In the genomic region with DNA sequence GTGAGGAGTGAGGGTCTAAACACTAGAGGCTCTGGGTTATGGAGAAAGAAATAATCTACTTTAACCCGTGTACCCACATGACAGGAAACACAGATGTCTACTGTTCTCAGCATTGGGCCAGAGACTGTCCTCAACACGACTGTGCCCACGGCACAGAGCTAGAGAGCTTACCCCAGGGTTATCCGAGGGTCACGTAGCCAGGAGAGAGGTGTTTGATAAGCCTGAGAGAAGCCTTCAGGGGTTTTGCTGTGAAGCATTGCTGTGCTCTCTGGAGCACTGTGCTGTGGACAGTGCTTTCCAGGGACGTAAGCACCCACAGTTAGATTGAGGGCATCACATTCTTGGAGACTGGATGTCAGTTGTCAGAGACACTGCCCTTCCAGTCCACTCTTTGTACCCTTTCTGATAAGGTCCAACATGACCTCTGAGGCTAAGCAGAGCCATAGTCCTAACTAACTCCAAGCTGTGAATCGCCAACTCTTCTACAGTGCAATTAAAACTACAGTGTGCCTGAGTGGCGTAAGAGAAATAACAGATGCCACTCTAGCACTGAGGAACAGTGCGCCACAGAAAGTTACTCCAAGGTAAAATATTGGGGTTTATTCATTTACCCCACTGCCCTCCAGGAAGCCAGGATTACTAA, we compare ENCODE assay signal across 23 mouse cellular contexts.
DNase-seq lines count a peak whose midpoint lies in the region; ATAC-seq and TF ChIP-seq lines count a peak whose summit lies in the region.
"Had no signal": no experiment of that assay in that cellular context is flagged by ENCODE, and none has a peak within 500 bp of the region (broad histone marks: within the 10 kb centered on the region; RNA-seq: fewer than 3 reads in every experiment).

No protein-coding gene starts in this region.

- WGBS in heart, embryonic 12.5 days = 24% methylated on average over 9 of the region's 9 CpGs
- WGBS in heart, embryonic 15.5 days = 41% methylated on average over 9 of the region's 9 CpGs

- H3K9ac ChIP-seq in heart, embryonic 12.5 days = no peak overlapping the region
- no peak overlapping the region for H3K9ac ChIP-seq in heart, embryonic 15.5 days
- H3K9ac ChIP-seq: embryonic facial prominence, embryonic 13.5 days; forebrain, embryonic 12.5 days; forebrain, embryonic 15.5 days; hindbrain, embryonic 14.5 days had no signal

- H3K27me3 ChIP-seq in heart, embryonic 12.5 days (replicated peaks) = no peaks in the 10 kb centered on the region
- no peaks in the 10 kb centered on the region for H3K27me3 ChIP-seq in heart, embryonic 15.5 days
- H3K27me3 ChIP-seq: embryonic facial prominence, embryonic 13.5 days; forebrain, embryonic 12.5 days; forebrain, embryonic 15.5 days had no signal

- H3K36me3 ChIP-seq in heart, embryonic 12.5 days = peaks cover 39% of the 10 kb centered on the region
- H3K36me3 ChIP-seq in heart, embryonic 15.5 days = no peaks in the 10 kb centered on the region

- H3K4me2 ChIP-seq in heart, embryonic 12.5 days = 0 out of 2 replicates have a peak overlapping the region, but pooled peaks have one; percentile 12
- H3K4me2 ChIP-seq in heart, embryonic 15.5 days = no peak overlapping the region
- H3K4me2 ChIP-seq: embryonic facial prominence, embryonic 13.5 days; forebrain, embryonic 12.5 days; forebrain, embryonic 15.5 days; hindbrain, embryonic 14.5 days had no signal

- peaks cover 24% of the 10 kb centered on the region for H3K4me1 ChIP-seq in heart, embryonic 12.5 days (replicated peaks)
- H3K4me1 ChIP-seq in heart, embryonic 15.5 days (replicated peaks) = peaks cover 12% of the 10 kb centered on the region
- H3K4me1 ChIP-seq: embryonic facial prominence, embryonic 10.5 days; embryonic facial prominence, embryonic 13.5 days; forebrain, embryonic 15.5 days had no signal

- TF ChIP-seq CTCF in left cerebral cortex, adult 2 months (IDR thresholded peaks at IDR 0.05) = no peak

- H3K4me3 ChIP-seq in heart, embryonic 12.5 days = no peak overlapping the region
- no peak overlapping the region for H3K4me3 ChIP-seq in heart, embryonic 15.5 days
- H3K4me3 ChIP-seq in left cerebral cortex, adult 2 months = no peak overlapping the region
- H3K4me3 ChIP-seq: embryonic facial prominence, embryonic 10.5 days; embryonic facial prominence, embryonic 13.5 days; erythroblast, embryonic 14.5 days; forebrain, embryonic 12.5 days; forebrain, embryonic 15.5 days had no signal

- H3K9me3 ChIP-seq in heart, embryonic 12.5 days (replicated peaks) = no peaks in the 10 kb centered on the region
- H3K9me3 ChIP-seq in heart, embryonic 15.5 days (replicated peaks) = no peaks in the 10 kb centered on the region
- H3K9me3 ChIP-seq: embryonic facial prominence, embryonic 10.5 days; embryonic facial prominence, embryonic 13.5 days; forebrain, embryonic 12.5 days; forebrain, embryonic 15.5 days had no signal

- H3K27ac ChIP-seq in heart, embryonic 12.5 days (ENCODE audit: poor library complexity, severe bottlenecking) = peak overlapping the region; percentile 74
- H3K27ac ChIP-seq in heart, embryonic 15.5 days = peak overlapping the region; percentile 27; the same call in 1 of the 2 replicates
- peak overlapping the region; percentile 71 for H3K27ac ChIP-seq in left cerebral cortex, adult 2 months
- H3K27ac ChIP-seq: embryonic facial prominence, embryonic 10.5 days; embryonic facial prominence, embryonic 13.5 days; forebrain, embryonic 12.5 days; forebrain, embryonic 15.5 days; hindbrain, embryonic 14.5 days; hindbrain, postnatal 0 days had no signal

- no peak for DNase-seq in heart, adult 11 months
- no peak for DNase-seq in heart, postnatal 4 days
- no peak for DNase-seq in left cerebral cortex, adult 2 months (ENCODE audit: extremely low spot score in 1 of 2, low spot score in 2 of 2)
- DNase-seq in left cerebral cortex, postnatal 14 days (ENCODE audit: low spot score in 2 of 2) = no peak
- DNase-seq: adrenal gland, adult 2 months; cerebellum, adult 11 months; cerebellum, adult 2 months; cerebellum, adult 9-11 months; cerebellum, postnatal 25 days; embryo, embryonic 11 days; gastrocnemius, postnatal 25 days; kidney, adult 2 months had no signal

- intact Hi-C loops in left cerebral cortex, adult 2 months (cut with DNase I) = loop anchor here (5.0 kb wide), 1 partner anchor 32 kb away; no protein-coding TSS in a partner anchor
- intact Hi-C loops in left cerebral cortex, postnatal 14 days (cut with DNase I) = no loop called here

- peak; percentile 49 for ATAC-seq in heart, embryonic 12.5 days (ENCODE audit: insufficient number of reproducible peaks, low FRiP score)
- peak; percentile 58 for ATAC-seq in heart, embryonic 15.5 days (replicated peaks; ENCODE audit: insufficient number of reproducible peaks, insufficient read depth, low FRiP score, low read depth)
- ATAC-seq: CD4-positive, CD25-positive, alpha-beta regulatory T cell, adult 4 months; forebrain, embryonic 15.5 days; hindbrain, postnatal 0 days; intestine, postnatal 0 days had no signal
